Mouse (Mus musculus) MEL (cell line): ENCODE results near the gene Arnt. TPM values are rescaled to one million over a fixed set of nuclear protein-coding genes. Genes with fewer than 3 reads are reported as not detected.

Experiments
- DNase-seq: peaks from one replicate; pipeline ENCODE4 v3.0.0; 2011; ENCODE audit warnings: low read depth, low spot score
- H3K27ac ChIP-seq: 2 replicates; pipeline ENCODE4 v1.5.1; 2012; ENCODE audit warnings: low read depth, mild to moderate bottlenecking, control low read depth, low read length, moderate library complexity; ENCODE audit not compliant: control insufficient read depth
- H3K27me3 ChIP-seq, 2 experiments: fragments of 150-350 bp in 1 of 2; sonication (generic) in 1 of 2; 2 replicates each; pipeline ENCODE4 v1.6.1; 2012; ENCODE audit warnings: low read length in 2 of 2, mild to moderate bottlenecking in 2 of 2, improper control_type of control experiment in 1 of 2, moderate library complexity in 1 of 2; ENCODE audit not compliant: insufficient read depth in 2 of 2, control insufficient read depth in 1 of 2
- H3K36me3 ChIP-seq, 2 experiments: 2 replicates each; pipeline ENCODE4 v1.6.1; 2012 to 2014; ENCODE audit warnings: low read length in 2 of 2, improper control_type of control experiment in 1 of 2, inconsistent platforms in 1 of 2, mild to moderate bottlenecking in 1 of 2; ENCODE audit not compliant: insufficient read depth in 2 of 2, control insufficient read depth in 1 of 2
- H3K4me1 ChIP-seq, 2 experiments: fragments of 150-350 bp in 1 of 2; sonication (generic) in 1 of 2; 2 replicates each; pipeline ENCODE4 v1.6.1; 2012; ENCODE audit warnings: low read length in 2 of 2, improper control_type of control experiment in 1 of 2, mild to moderate bottlenecking in 1 of 2; ENCODE audit not compliant: insufficient read depth in 2 of 2, control insufficient read depth in 1 of 2
- H3K4me3 ChIP-seq, 2 experiments: fragments of 150-350 bp in 1 of 2; sonication (generic) in 1 of 2; 2 replicates each; pipeline ENCODE4 v1.5.1; 2012; ENCODE audit warnings: low read depth in 2 of 2, low read length in 2 of 2, mild to moderate bottlenecking in 2 of 2, moderate library complexity in 2 of 2, control low read depth in 1 of 2, improper control_type of control experiment in 1 of 2; ENCODE audit not compliant: control insufficient read depth in 1 of 2, insufficient read depth in 1 of 2
- H3K79me2 ChIP-seq: 2 replicates; pipeline ENCODE4 v1.6.1; 2012; ENCODE audit warnings: mild to moderate bottlenecking, low read length, moderate library complexity; ENCODE audit not compliant: control insufficient read depth, poor library complexity, insufficient read depth
- H3K9ac ChIP-seq: 2 replicates; pipeline ENCODE4 v1.6.1; 2012; ENCODE audit warnings: low read depth, mild to moderate bottlenecking, control low read depth, low read length, moderate library complexity; ENCODE audit not compliant: control insufficient read depth, poor library complexity, severe bottlenecking
- H3K9me3 ChIP-seq: fragments of 150-350 bp; sonication (generic); replicated peaks from 2 replicates; pipeline ENCODE4 v1.6.1; 2012; ENCODE audit warnings: mild to moderate bottlenecking, low read length, improper control_type of control experiment, moderate library complexity; ENCODE audit not compliant: insufficient read depth
- BHLHE40 ChIP-seq: IDR thresholded peaks from 2 replicates; pipeline ENCODE4 v1.6.1; 2012; ENCODE audit warnings: low read depth, mild to moderate bottlenecking, inconsistent platforms, low read length, improper control_type of control experiment, borderline replicate concordance
- CHD1 ChIP-seq: IDR thresholded peaks from 2 replicates; pipeline ENCODE4 v1.6.1; 2012; ENCODE audit warnings: low read depth, mild to moderate bottlenecking, inconsistent platforms, low read length, improper control_type of control experiment
- CHD2 ChIP-seq: IDR thresholded peaks from 2 replicates; pipeline ENCODE4 v1.6.1; 2011; ENCODE audit warnings: low read length, improper control_type of control experiment
- CTCF ChIP-seq, 3 experiments: IDR thresholded peaks in 2 of 3; conservative IDR thresholded peaks in 1 of 3; 2 replicates each; pipeline ENCODE4 v1.5.1; 2011 to 2012; ENCODE audit warnings: low read length in 3 of 3, low read depth in 2 of 3, mild to moderate bottlenecking in 2 of 3, improper control_type of control experiment in 1 of 3, inconsistent platforms in 1 of 3, mixed read lengths in 1 of 3, moderate library complexity in 1 of 3; ENCODE audit not compliant: control insufficient read depth in 1 of 3, insufficient read depth in 1 of 3, poor library complexity in 1 of 3, severe bottlenecking in 1 of 3
- E2F4 ChIP-seq: IDR thresholded peaks from 2 replicates; pipeline ENCODE4 v1.6.1; 2011; ENCODE audit warnings: low read depth, low read length, improper control_type of control experiment, borderline replicate concordance
- EP300 ChIP-seq, 2 experiments: IDR thresholded peaks; 2 replicates each; pipeline ENCODE4 v1.6.1; 2011; ENCODE audit warnings: improper control_type of control experiment in 2 of 2, low read length in 2 of 2, low read depth in 1 of 2, mild to moderate bottlenecking in 1 of 2
- GABPA ChIP-seq: IDR thresholded peaks from 2 replicates; pipeline ENCODE4 v1.6.1; 2012; ENCODE audit warnings: low read depth, mild to moderate bottlenecking, inconsistent platforms, low read length, improper control_type of control experiment, moderate library complexity
- GATA1 ChIP-seq: IDR thresholded peaks from 2 replicates; pipeline ENCODE4 v1.6.1; 2011; ENCODE audit warnings: low read depth, low read length, improper control_type of control experiment
- MAX ChIP-seq: IDR thresholded peaks from 2 replicates; pipeline ENCODE4 v1.6.1; 2011; ENCODE audit warnings: low read length, improper control_type of control experiment
- MAZ ChIP-seq: IDR thresholded peaks from 2 replicates; pipeline ENCODE4 v1.6.1; 2012; ENCODE audit warnings: low read depth, mild to moderate bottlenecking, inconsistent platforms, low read length, improper control_type of control experiment
- MEF2A ChIP-seq: IDR thresholded peaks from 2 replicates; pipeline ENCODE4 v1.6.1; 2014; ENCODE audit warnings: low read depth, mild to moderate bottlenecking, inconsistent platforms, low read length, improper control_type of control experiment; ENCODE audit not compliant: poor library complexity, insufficient replicate concordance, severe bottlenecking; ENCODE audit errors: extremely low read depth
- MXI1 ChIP-seq: IDR thresholded peaks from 2 replicates; pipeline ENCODE4 v1.6.1; 2011; ENCODE audit warnings: mild to moderate bottlenecking, low read depth, low read length, improper control_type of control experiment
- MYC ChIP-seq: IDR thresholded peaks from 2 replicates; pipeline ENCODE4 v1.6.1; 2011; ENCODE audit warnings: low read depth, mild to moderate bottlenecking, low read length, improper control_type of control experiment, moderate library complexity
- NELFE ChIP-seq: IDR thresholded peaks from 2 replicates; pipeline ENCODE4 v1.6.1; 2011; ENCODE audit warnings: low read depth, low read length, improper control_type of control experiment
- POLR2A ChIP-seq, 2 experiments: IDR thresholded peaks; 2 replicates each; pipeline ENCODE4 v1.6.1; 2011 to 2012; ENCODE audit warnings: low read length in 2 of 2, mild to moderate bottlenecking in 2 of 2, control low read depth in 1 of 2, improper control_type of control experiment in 1 of 2, low read depth in 1 of 2, moderate library complexity in 1 of 2; ENCODE audit not compliant: control insufficient read depth in 1 of 2, insufficient read depth in 1 of 2, poor library complexity in 1 of 2
- POLR2AphosphoS2 ChIP-seq: IDR thresholded peaks from 2 replicates; pipeline ENCODE4 v1.6.1; 2011; ENCODE audit warnings: low read length, improper control_type of control experiment
- RAD21 ChIP-seq: IDR thresholded peaks from 2 replicates; pipeline ENCODE4 v1.6.1; 2011; ENCODE audit warnings: mild to moderate bottlenecking, low read depth, low read length, improper control_type of control experiment
- RCOR1 ChIP-seq: IDR thresholded peaks from 2 replicates; pipeline ENCODE4 v1.6.1; 2012; ENCODE audit warnings: low read depth, mild to moderate bottlenecking, inconsistent platforms, low read length, improper control_type of control experiment
- SIN3A ChIP-seq: IDR thresholded peaks from 2 replicates; pipeline ENCODE4 v1.6.1; 2012; ENCODE audit warnings: low read length, improper control_type of control experiment, inconsistent platforms
- SMC3 ChIP-seq: IDR thresholded peaks from 2 replicates; pipeline ENCODE4 v1.6.1; 2011; ENCODE audit warnings: low read depth, low read length, improper control_type of control experiment
- TBP ChIP-seq: IDR thresholded peaks from 2 replicates; pipeline ENCODE4 v1.8.0; 2011; ENCODE audit warnings: low read depth, low read length, improper control_type of control experiment
- USF1 ChIP-seq: IDR thresholded peaks from 2 replicates; pipeline ENCODE4 v1.6.1; 2014; ENCODE audit warnings: low read depth, mild to moderate bottlenecking, inconsistent platforms, low read length, improper control_type of control experiment, moderate library complexity
- ZC3H11A ChIP-seq: IDR thresholded peaks from 2 replicates; pipeline ENCODE4 v1.6.1; 2012; ENCODE audit warnings: low read depth, mild to moderate bottlenecking, inconsistent platforms, low read length, improper control_type of control experiment
- ZKSCAN1 ChIP-seq: IDR thresholded peaks from 2 replicates; pipeline ENCODE4 v1.6.1; 2012; ENCODE audit warnings: low read depth, mild to moderate bottlenecking, inconsistent platforms, low read length, improper control_type of control experiment, moderate library complexity
- ZMIZ1 ChIP-seq: IDR thresholded peaks from 2 replicates; pipeline ENCODE4 v1.6.1; 2012; ENCODE audit warnings: low read depth, mild to moderate bottlenecking, inconsistent platforms, low read length, improper control_type of control experiment, moderate library complexity
- ZNF384 ChIP-seq: IDR thresholded peaks from 2 replicates; pipeline ENCODE4 v1.6.1; 2012; ENCODE audit warnings: low read depth, mild to moderate bottlenecking, inconsistent platforms, low read length, improper control_type of control experiment
- polyA plus RNA-seq, 2 experiments: library from polyadenylated mRNA; stranded (reverse) in 1 of 2; unstranded in 1 of 2; fragments of >175 nt in 1 of 2; fragments of >200 nt in 1 of 2; gene quantifications; 2 replicates each; pipeline versions ENCODE4 v1.2.1 to v1.2.4; 2012; ENCODE audit warnings: low replicate concordance in 2 of 2, low read depth in 1 of 2; ENCODE audit not compliant: insufficient read length in 2 of 2, insufficient read depth in 1 of 2, missing spikeins in 1 of 2
- total RNA-seq: library from RNA; depleted of rRNA; stranded (reverse); fragments of 300-350 nt; gene quantifications from 2 replicates; pipeline ENCODE4 v1.2.3, GENCODE M21; 2012

Gene Arnt
- total and polyA plus RNA-seq, 3 experiments, result 16.4 to 90.7 (median 62.4) TPM

GRCm38 (mm10) chr3:95450408-95450807, 16.2 kb downstream of the Arnt start:
- Histone ChIP-seq H3K27ac (no peak overlapping the region), H3K9ac (no peak overlapping the region), H3K9me3 (no peaks in the 10 kb centered on the region), H3K4me3 (no peak overlapping the region), H3K79me2 (peaks cover 3% of the 10 kb centered on the region; the same call in 1 of the 2 replicates), H3K36me3 (peaks cover 4 to 42% of the 10 kb centered on the region in 2 experiments), H3K4me1 (peaks cover 0 to 1% of the 10 kb centered on the region in 2 experiments; a peak in 1 of 4 replicates), H3K27me3 (no peaks in the 10 kb centered on the region)
- peak; percentile 95 for DNase-seq
- TF ChIP-seq RAD21 (peak; percentile 91), E2F4 (no peak), EP300 (IDR thresholded peaks at IDR 0.05; ENCODE audit: low read depth in 1 of 2, low read length in 2 of 2) (no peak), USF1 (0 out of 2 replicates have a peak, but pooled peaks have one; percentile 30), SIN3A (peak; percentile 91), GATA1 (peak; percentile 54; the same call in 1 of the 2 replicates), MYC (peak; percentile 100), CHD1 (0 out of 2 replicates have a peak, but pooled peaks have one; percentile 83), CTCF (IDR thresholded peaks at IDR 0.05 in 2 of 3, conservative IDR thresholded peaks at IDR 0.05 in 1 of 3; ENCODE audit: control insufficient read depth in 1 of 3, insufficient read depth in 1 of 3, low read depth in 2 of 3, low read length in 3 of 3, poor library complexity in 1 of 3, severe bottlenecking in 1 of 3) (peak; percentile 92 to 99 (median 99)), NELFE (no peak), POLR2A (IDR thresholded peaks at IDR 0.05; ENCODE audit: control insufficient read depth in 1 of 2, insufficient read depth in 1 of 2, low read depth in 1 of 2, low read length in 2 of 2, poor library complexity in 1 of 2) (no peak), GABPA (no peak), ZKSCAN1 (peak; percentile 98), MXI1 (peak; percentile 91), POLR2AphosphoS2 (no peak), RCOR1 (no peak), MEF2A (no peak), ZNF384 (peak; percentile 40; the same call in 1 of the 2 replicates), ZMIZ1 (no peak), BHLHE40 (no peak), ZC3H11A (peak; percentile 92), SMC3 (peak; percentile 98), TBP (no peak), CHD2 (no peak), MAZ (peak; percentile 22; the same call in 1 of the 2 replicates), MAX (peak; percentile 90)
